ENCODE assay signal across 8 mouse cellular contexts in the genomic region with DNA sequence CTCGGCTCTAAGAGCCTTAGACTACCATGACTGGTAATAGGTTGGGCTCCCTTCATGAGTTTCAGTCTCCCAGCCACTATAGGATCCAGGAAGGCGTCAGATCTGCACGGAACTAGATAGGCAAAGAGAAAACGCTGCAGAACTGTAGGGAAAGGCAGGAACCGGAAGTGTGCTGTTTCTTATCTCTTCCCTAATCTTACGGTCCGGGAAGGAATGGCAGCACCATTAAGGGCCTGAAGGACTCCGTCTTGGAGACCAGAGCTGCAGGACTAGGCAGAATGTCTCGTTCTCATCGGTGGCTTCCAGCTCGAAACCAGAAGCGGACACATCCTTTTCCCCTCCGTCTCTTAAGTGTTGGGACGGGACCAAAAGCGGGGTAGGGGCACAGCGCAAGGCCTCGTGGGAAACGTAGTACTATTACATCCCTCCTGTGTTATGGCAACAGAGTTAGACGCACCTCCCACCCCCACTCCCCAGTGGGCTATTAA. TPM values are rescaled to one million over a fixed set of nuclear protein-coding genes. Genes with fewer than 3 reads are reported as not detected.
A peak's percentile ranks its signal among the peaks of the same experiment; 100 is the strongest.
DNase-seq lines count a peak whose midpoint lies in the region; ATAC-seq and TF ChIP-seq lines count a peak whose summit lies in the region.

No protein-coding gene starts in this region.

- H3K4me2 ChIP-seq in heart, embryonic 12.5 days, result peak overlapping the region; percentile 76
- H3K4me2 ChIP-seq in kidney, embryonic 15.5 days, result peak overlapping the region; percentile 60
- H3K4me2 ChIP-seq in midbrain, postnatal 0 days (ENCODE audit: low read depth, low read length, poor library complexity, severe bottlenecking), result peak overlapping the region; percentile 54

- no peak for TF ChIP-seq CTCF in liver, adult 2 months (IDR thresholded peaks at IDR 0.05; ENCODE audit: low read depth, low read length)
- no peak for TF ChIP-seq CTCF in midbrain, postnatal 0 days (IDR thresholded peaks at IDR 0.05)

- H3K9me3 ChIP-seq in heart, embryonic 12.5 days (replicated peaks), result no peaks in the 10 kb centered on the region
- no peaks in the 10 kb centered on the region for H3K9me3 ChIP-seq in kidney, embryonic 15.5 days (replicated peaks)
- no peaks in the 10 kb centered on the region for H3K9me3 ChIP-seq in midbrain, postnatal 0 days (ENCODE audit: low read length)

- TF ChIP-seq POLR2A in liver, adult 2 months (IDR thresholded peaks at IDR 0.05; ENCODE audit: extremely low read depth, insufficient read depth, low read length), result no peak

- no peaks in the 10 kb centered on the region for H3K79me2 ChIP-seq in liver, adult 2 months (ENCODE audit: control insufficient read depth, insufficient read depth, low read length)

- ATAC-seq in erythroblast, adult 5-6 weeks (replicated peaks; ENCODE audit: low FRiP score, poor library complexity, severe bottlenecking), result peak; percentile 59
- ATAC-seq in heart, embryonic 12.5 days (ENCODE audit: insufficient number of reproducible peaks, low FRiP score), result peak; percentile 82
- peak; percentile 83 for ATAC-seq in kidney, embryonic 15.5 days (replicated peaks; ENCODE audit: low FRiP score)
- ATAC-seq in midbrain, postnatal 0 days (ENCODE audit: low FRiP score), result peak; percentile 76

- peak overlapping the region; percentile 89 for H3K27ac ChIP-seq in heart, embryonic 12.5 days (ENCODE audit: poor library complexity, severe bottlenecking)
- H3K27ac ChIP-seq in kidney, embryonic 15.5 days, result peak overlapping the region; percentile 97
- peak overlapping the region; percentile 70 for H3K27ac ChIP-seq in liver, adult 2 months (replicated peaks; ENCODE audit: insufficient read depth, low read depth, low read length)
- peak overlapping the region; percentile 85 for H3K27ac ChIP-seq in midbrain, postnatal 0 days (ENCODE audit: low read depth, low read length)

- H3K36me3 ChIP-seq in heart, embryonic 12.5 days, result peaks cover 35% of the 10 kb centered on the region
- peaks cover 41% of the 10 kb centered on the region for H3K36me3 ChIP-seq in kidney, embryonic 15.5 days
- peaks cover 6% of the 10 kb centered on the region; the same call in 1 of the 2 replicates for H3K36me3 ChIP-seq in liver, adult 2 months (ENCODE audit: control insufficient read depth, insufficient read depth, low read length)
- H3K36me3 ChIP-seq in midbrain, postnatal 0 days (ENCODE audit: insufficient read depth, low read length), result peaks cover 31% of the 10 kb centered on the region

- peak overlapping the region; percentile 54 for H3K4me3 ChIP-seq in heart, embryonic 12.5 days
- H3K4me3 ChIP-seq in kidney, embryonic 15.5 days (replicated peaks), result peak overlapping the region; percentile 58
- H3K4me3 ChIP-seq in liver, adult 2 months (ENCODE audit: insufficient read depth, low read depth, low read length), result peak overlapping the region; percentile 57
- H3K4me3 ChIP-seq in midbrain, postnatal 0 days (ENCODE audit: low read depth, low read length), result peak overlapping the region; percentile 43

- peaks cover 9% of the 10 kb centered on the region for H3K4me1 ChIP-seq in heart, embryonic 12.5 days (replicated peaks)
- H3K4me1 ChIP-seq in kidney, embryonic 15.5 days, result peaks cover 5% of the 10 kb centered on the region
- peaks cover 3% of the 10 kb centered on the region for H3K4me1 ChIP-seq in liver, adult 2 months (ENCODE audit: control insufficient read depth, insufficient read depth, low read length)
- H3K4me1 ChIP-seq in midbrain, postnatal 0 days (ENCODE audit: insufficient read depth, low read length), result no peaks in the 10 kb centered on the region

- no peaks in the 10 kb centered on the region for H3K27me3 ChIP-seq in heart, embryonic 12.5 days (replicated peaks)
- no peaks in the 10 kb centered on the region for H3K27me3 ChIP-seq in kidney, embryonic 15.5 days
- H3K27me3 ChIP-seq in liver, adult 2 months (ENCODE audit: control insufficient read depth, insufficient read depth, low read length), result no peaks in the 10 kb centered on the region
- no peaks in the 10 kb centered on the region for H3K27me3 ChIP-seq in midbrain, postnatal 0 days (ENCODE audit: insufficient read depth, low read length)

- peak; percentile 26 to 46 for DNase-seq in urinary bladder, adult 18-20 months (ENCODE audit: low spot score in 2 of 2)
- no peak for DNase-seq in urinary bladder, postnatal 10 days (ENCODE audit: low spot score)
- peak; percentile 78 for DNase-seq in liver, adult 2 months (ENCODE audit: extremely low read depth, low read depth, low spot score)
- peak; percentile 86 for DNase-seq in midbrain, postnatal 0 days (ENCODE audit: low spot score)
- DNase-seq in spleen, postnatal 10 days (ENCODE audit: low spot score in 2 of 2), result peak; percentile 58 to 61

- WGBS in heart, embryonic 12.5 days, result 3% methylated on average over 19 of the region's 19 CpGs
- WGBS in kidney, embryonic 15.5 days, result 6% methylated on average over 19 of the region's 19 CpGs
- WGBS in liver, adult 2 months, result 13% methylated on average over 19 of the region's 19 CpGs
- whole genome bisulfite sequencing in midbrain, postnatal 0 days, result 14% methylated on average over 19 of the region's 19 CpGs

- H3K9ac ChIP-seq in heart, embryonic 12.5 days, result peak overlapping the region; percentile 71
- H3K9ac ChIP-seq in kidney, embryonic 15.5 days, result peak overlapping the region; percentile 65
- peak overlapping the region; percentile 68 for H3K9ac ChIP-seq in liver, adult 2 months (ENCODE audit: low read depth, low read length)
- peak overlapping the region; percentile 64 for H3K9ac ChIP-seq in midbrain, postnatal 0 days (replicated peaks; ENCODE audit: low read length, poor library complexity, severe bottlenecking)

RNA-seq across cellular contexts. Expression of a gene that starts 11.9 kb away (rescaled TPM):
- 474 and 662 TPM in 2 replicates for total RNA-seq in erythroblast, adult 5-6 weeks (2015; ENCODE audit: low replicate concordance)
- total RNA-seq in erythroblast, adult 5-6 weeks (2017; ENCODE audit: low replicate concordance), result 156 and 203 TPM in 2 replicates
- polyA plus RNA-seq in heart, embryonic 12.5 days (2016; fragmentation: Nextera tagmentation; extraction: Ambion mirVana), result 456 and 474 TPM in 2 replicates
- 1,034 and 1,085 TPM in 2 replicates for polyA plus RNA-seq in kidney, embryonic 15.5 days (2015; fragmentation: Nextera tagmentation; extraction: Ambion mirVana)
- total RNA-seq in liver, adult 2 months (2014; rRNA removed), result 773 and 998 TPM in 2 replicates
- polyA plus RNA-seq in liver, adult 2 months (2012; rRNA removed), result 789 and 798 TPM in 2 replicates
- 1,185 and 1,542 TPM in 2 replicates for total RNA-seq in midbrain, postnatal 0 days (2014; rRNA removed)
- polyA plus RNA-seq in midbrain, postnatal 0 days (2015; fragmentation: Nextera tagmentation; extraction: Ambion mirVana), result 583 and 614 TPM in 2 replicates

RNA-seq across cellular contexts. Expression of a gene that starts 12.6 kb away (rescaled TPM):
- total RNA-seq in erythroblast, adult 5-6 weeks (2015; ENCODE audit: low replicate concordance), result 5.4 and 6.9 TPM in 2 replicates
- 1.0 and 1.1 TPM in 2 replicates for total RNA-seq in erythroblast, adult 5-6 weeks (2017; ENCODE audit: low replicate concordance)
- 10.9 and 11.3 TPM in 2 replicates for polyA plus RNA-seq in heart, embryonic 12.5 days (2016; fragmentation: Nextera tagmentation; extraction: Ambion mirVana)
- polyA plus RNA-seq in kidney, embryonic 15.5 days (2015; fragmentation: Nextera tagmentation; extraction: Ambion mirVana), result 19.3 and 19.9 TPM in 2 replicates
- total RNA-seq in liver, adult 2 months (2014; rRNA removed), result 1.2 and 1.5 TPM in 2 replicates
- 5.7 and 6.6 TPM in 2 replicates for polyA plus RNA-seq in liver, adult 2 months (2012; rRNA removed)
- 4.4 and 8.3 TPM in 2 replicates for total RNA-seq in midbrain, postnatal 0 days (2014; rRNA removed)
- 2.6 and 3.7 TPM in 2 replicates for polyA plus RNA-seq in midbrain, postnatal 0 days (2015; fragmentation: Nextera tagmentation; extraction: Ambion mirVana)

RNA-seq across cellular contexts. Expression of a gene that starts 17.0 kb away (rescaled TPM):
- not detected in 2 replicates for total RNA-seq in erythroblast, adult 5-6 weeks (2015; ENCODE audit: low replicate concordance)
- not detected in 2 replicates for total RNA-seq in erythroblast, adult 5-6 weeks (2017; ENCODE audit: low replicate concordance)
- 0.95 and 1.1 TPM in 2 replicates for polyA plus RNA-seq in heart, embryonic 12.5 days (2016; fragmentation: Nextera tagmentation; extraction: Ambion mirVana)
- 0.45 and 0.77 TPM in 2 replicates for polyA plus RNA-seq in kidney, embryonic 15.5 days (2015; fragmentation: Nextera tagmentation; extraction: Ambion mirVana)
- 0.09 and 0.47 TPM in 2 replicates for total RNA-seq in liver, adult 2 months (2014; rRNA removed)
- 0.45 and 0.65 TPM in 2 replicates for polyA plus RNA-seq in liver, adult 2 months (2012; rRNA removed)
- total RNA-seq in midbrain, postnatal 0 days (2014; rRNA removed), result 1.9 and 2.7 TPM in 2 replicates
- polyA plus RNA-seq in midbrain, postnatal 0 days (2015; fragmentation: Nextera tagmentation; extraction: Ambion mirVana), result 1.1 and 1.2 TPM in 2 replicates

RNA-seq across cellular contexts. Expression of a gene that starts 29.2 kb away (rescaled TPM):
- 0.38 and 0.63 TPM in 2 replicates for total RNA-seq in erythroblast, adult 5-6 weeks (2015; ENCODE audit: low replicate concordance)
- total RNA-seq in erythroblast, adult 5-6 weeks (2017; ENCODE audit: low replicate concordance), result 0.28 and 0.68 TPM in 2 replicates
- 3.0 and 3.2 TPM in 2 replicates for polyA plus RNA-seq in heart, embryonic 12.5 days (2016; fragmentation: Nextera tagmentation; extraction: Ambion mirVana)
- polyA plus RNA-seq in kidney, embryonic 15.5 days (2015; fragmentation: Nextera tagmentation; extraction: Ambion mirVana), result 3.7 and 3.8 TPM in 2 replicates
- total RNA-seq in liver, adult 2 months (2014; rRNA removed), result 1.7 and 2.1 TPM in 2 replicates
- 0.46 and 0.58 TPM in 2 replicates for polyA plus RNA-seq in liver, adult 2 months (2012; rRNA removed)
- 16.6 and 17.9 TPM in 2 replicates for total RNA-seq in midbrain, postnatal 0 days (2014; rRNA removed)
- 2.0 and 3.0 TPM in 2 replicates for polyA plus RNA-seq in midbrain, postnatal 0 days (2015; fragmentation: Nextera tagmentation; extraction: Ambion mirVana)

RNA-seq across cellular contexts. Expression of a gene that starts 55.4 kb away (rescaled TPM):
- total RNA-seq in erythroblast, adult 5-6 weeks (2015; ENCODE audit: low replicate concordance), result 2.1 and 2.3 TPM in 2 replicates
- total RNA-seq in erythroblast, adult 5-6 weeks (2017; ENCODE audit: low replicate concordance), result 2.1 and 2.5 TPM in 2 replicates
- 7.8 and 8.0 TPM in 2 replicates for polyA plus RNA-seq in heart, embryonic 12.5 days (2016; fragmentation: Nextera tagmentation; extraction: Ambion mirVana)
- polyA plus RNA-seq in kidney, embryonic 15.5 days (2015; fragmentation: Nextera tagmentation; extraction: Ambion mirVana), result 9.8 and 11.4 TPM in 2 replicates
- total RNA-seq in liver, adult 2 months (2014; rRNA removed), result 3.9 and 4.1 TPM in 2 replicates
- 3.4 and 5.2 TPM in 2 replicates for polyA plus RNA-seq in liver, adult 2 months (2012; rRNA removed)
- total RNA-seq in midbrain, postnatal 0 days (2014; rRNA removed), result 31.7 and 35.4 TPM in 2 replicates
- polyA plus RNA-seq in midbrain, postnatal 0 days (2015; fragmentation: Nextera tagmentation; extraction: Ambion mirVana), result 7.7 and 9.0 TPM in 2 replicates
